Mouse (Mus musculus): ENCODE measurements around the gene Maml1.

Maml1 gene

GRCm38 (mm10) chr11:50280053-50280452 lies 12.1 kb downstream of the Maml1 start:
- no peak for DNase-seq (ENCODE audit: low read depth, low spot score)

GRCm38 (mm10) chr11:50279005-50279404 lies 13.1 kb downstream of the Maml1 start:
- no peak for DNase-seq (ENCODE audit: low read depth, low spot score)

GRCm38 (mm10) chr11:50277706-50278105 lies 14.4 kb downstream of the Maml1 start:
- no peak for DNase-seq (ENCODE audit: low read depth, low spot score)

- DNase-seq (ENCODE audit: low read depth, low spot score): no peak
Observed at GRCm38 (mm10) chr11:50277025-50277424, 15.1 kb downstream of the Maml1 start.

- DNase-seq (ENCODE audit: low read depth, low spot score): no peak
Observed at GRCm38 (mm10) chr11:50275568-50276151, 16.5 kb downstream of the Maml1 start.

- DNase-seq (ENCODE audit: low read depth, low spot score): no peak
Observed at GRCm38 (mm10) chr11:50275077-50275476, 17.0 kb downstream of the Maml1 start.

GRCm38 (mm10) chr11:50272819-50273218 lies 19.3 kb downstream of the Maml1 start:
- no peak for DNase-seq (ENCODE audit: low read depth, low spot score)

- no peak for DNase-seq (ENCODE audit: low read depth, low spot score)
Observed at GRCm38 (mm10) chr11:50269885-50270284, 22.2 kb downstream of the Maml1 start.

- no peak for DNase-seq (ENCODE audit: low read depth, low spot score)
Observed at GRCm38 (mm10) chr11:50269163-50269562, 22.9 kb downstream of the Maml1 start.

GRCm38 (mm10) chr11:50266997-50267396 lies 25.1 kb downstream of the Maml1 start:
- no peak for DNase-seq (ENCODE audit: low read depth, low spot score)

- no peak for DNase-seq (ENCODE audit: low read depth, low spot score)
Observed at GRCm38 (mm10) chr11:50265931-50266330, 26.2 kb downstream of the Maml1 start.

GRCm38 (mm10) chr11:50263198-50263597 lies 28.9 kb downstream of the Maml1 start:
- DNase-seq (ENCODE audit: low read depth, low spot score): no peak

- DNase-seq (ENCODE audit: low read depth, low spot score): no peak
Observed at GRCm38 (mm10) chr11:50262020-50262419, 30.1 kb downstream of the Maml1 start.

- no peak for DNase-seq (ENCODE audit: low read depth, low spot score)
Observed at GRCm38 (mm10) chr11:50258310-50258709, 33.8 kb downstream of the Maml1 start.

- no peak for DNase-seq (ENCODE audit: low read depth, low spot score)
Observed at GRCm38 (mm10) chr11:50256615-50257014, 35.5 kb downstream of the Maml1 start.

GRCm38 (mm10) chr11:50254010-50254580 lies 38.0 kb downstream of the Maml1 start:
- no peak for DNase-seq (ENCODE audit: low read depth, low spot score)

GRCm38 (mm10) chr11:50253393-50253792 lies 38.7 kb downstream of the Maml1 start:
- DNase-seq (ENCODE audit: low read depth, low spot score): no peak

- no peak for DNase-seq (ENCODE audit: low read depth, low spot score)
Observed at GRCm38 (mm10) chr11:50252684-50253265, 39.3 kb downstream of the Maml1 start.

- DNase-seq (ENCODE audit: low read depth, low spot score): peak; percentile 36
Observed at GRCm38 (mm10) chr11:50252166-50252565, 39.9 kb downstream of the Maml1 start.

- no peak for DNase-seq (ENCODE audit: low read depth, low spot score)
Observed at GRCm38 (mm10) chr11:50248473-50249171, 43.5 kb downstream of the Maml1 start.

GRCm38 (mm10) chr11:50245269-50245668 lies 46.8 kb downstream of the Maml1 start:
- DNase-seq (ENCODE audit: low read depth, low spot score): no peak

- no peak for DNase-seq (ENCODE audit: low read depth, low spot score)
Observed at GRCm38 (mm10) chr11:50243926-50244325, 48.2 kb downstream of the Maml1 start.
